Mouse (Mus musculus) CH12.LX (cell line): ENCODE measurements around the gene 9130019O22Rik. TPM values are rescaled to one million over a fixed set of nuclear protein-coding genes. Genes with fewer than 3 reads are reported as not detected.
A peak's percentile ranks its signal among the peaks of the same experiment; 100 is the strongest.

Experiments used
- DNase-seq: peaks from one replicate; pipeline ENCODE4 v3.0.0-alpha.2; 2013; ENCODE audit errors: extremely low read depth
- H3K27ac ChIP-seq: 2 replicates; pipeline ENCODE4 v1.5.1; 2012; ENCODE audit warnings: low read depth, mild to moderate bottlenecking, control low read depth, moderate library complexity; ENCODE audit not compliant: insufficient read depth
- H3K27me3 ChIP-seq: replicated peaks from 2 replicates; pipeline ENCODE3; 2012; ENCODE audit warnings: inconsistent platforms
- H3K36me3 ChIP-seq, 2 experiments: replicated peaks in 1 of 2; 2 replicates each; pipeline versions ENCODE3 to v1.6.1; 2012; ENCODE audit warnings: inconsistent platforms in 1 of 2, low read length in 1 of 2, mild to moderate bottlenecking in 1 of 2, mixed read lengths in 1 of 2, moderate library complexity in 1 of 2; ENCODE audit not compliant: control insufficient read depth in 1 of 2, insufficient read depth in 1 of 2
- H3K4me1 ChIP-seq, 2 experiments: 2 replicates each; pipeline ENCODE4 v1.6.1; 2012; ENCODE audit warnings: inconsistent platforms in 1 of 2, moderate library complexity in 1 of 2; ENCODE audit not compliant: insufficient read depth in 2 of 2, control insufficient read depth in 1 of 2
- H3K4me2 ChIP-seq: 2 replicates; pipeline ENCODE4 v1.6.1; 2012; ENCODE audit warnings: low read depth, mild to moderate bottlenecking, control low read depth; ENCODE audit not compliant: poor library complexity, insufficient read depth, severe bottlenecking
- H3K4me3 ChIP-seq, 3 experiments: fragments of 150-350 bp in 1 of 3; sonication (generic) in 1 of 3; replicated peaks in 1 of 3; 2 replicates each; pipeline versions ENCODE3 to v1.5.1; 2011 to 2012; ENCODE audit warnings: low read depth in 2 of 3, low read length in 2 of 3, mild to moderate bottlenecking in 2 of 3, moderate library complexity in 2 of 3, control low read depth in 1 of 3, improper control_type of control experiment in 1 of 3, inconsistent platforms in 1 of 3, mixed read lengths in 1 of 3; ENCODE audit not compliant: poor library complexity in 1 of 3
- H3K79me2 ChIP-seq: replicated peaks from 2 replicates; pipeline ENCODE4 v1.6.1; 2012; ENCODE audit warnings: mild to moderate bottlenecking, moderate library complexity; ENCODE audit not compliant: control insufficient read depth, poor library complexity, insufficient read depth, severe bottlenecking; ENCODE audit errors: extremely low read depth
- H3K9ac ChIP-seq: 2 replicates; pipeline ENCODE4 v1.6.1; 2012; ENCODE audit warnings: low read depth, mild to moderate bottlenecking, control low read depth, moderate library complexity; ENCODE audit not compliant: insufficient read depth
- H3K9me3 ChIP-seq: replicated peaks from 2 replicates; pipeline ENCODE3; 2012; ENCODE audit warnings: low read length, inconsistent platforms, mixed read lengths
- CHD1 ChIP-seq: IDR thresholded peaks from 2 replicates; pipeline ENCODE4 v1.6.1; 2012; ENCODE audit warnings: low read depth, low read length, improper control_type of control experiment, inconsistent platforms
- CHD2 ChIP-seq: IDR thresholded peaks from 2 replicates; pipeline ENCODE4 v1.6.1; 2011; ENCODE audit warnings: low read length, improper control_type of control experiment
- CTCF ChIP-seq, 2 experiments: IDR thresholded peaks in 1 of 2; conservative IDR thresholded peaks in 1 of 2; 2 replicates each; pipeline ENCODE4 v1.5.1; 2011 to 2012; ENCODE audit warnings: low read depth in 2 of 2, low read length in 2 of 2, improper control_type of control experiment in 1 of 2, inconsistent platforms in 1 of 2, mild to moderate bottlenecking in 1 of 2, moderate library complexity in 1 of 2
- E2F4 ChIP-seq: IDR thresholded peaks from 2 replicates; pipeline ENCODE4 v1.6.1; 2011; ENCODE audit warnings: low read depth, low read length, improper control_type of control experiment; ENCODE audit not compliant: insufficient replicate concordance
- ELF1 ChIP-seq: IDR thresholded peaks from 2 replicates; pipeline ENCODE4 v1.6.1; 2014; ENCODE audit warnings: low read depth, mild to moderate bottlenecking, inconsistent platforms, low read length, improper control_type of control experiment
- EP300 ChIP-seq: IDR thresholded peaks from 2 replicates; pipeline ENCODE4 v1.6.1; 2011; ENCODE audit warnings: low read length, improper control_type of control experiment
- GABPA ChIP-seq: IDR thresholded peaks from 2 replicates; pipeline ENCODE4 v1.6.1; 2012; ENCODE audit warnings: low read depth, low read length, improper control_type of control experiment, inconsistent platforms; ENCODE audit not compliant: insufficient replicate concordance
- JUN ChIP-seq: IDR thresholded peaks from 2 replicates; pipeline ENCODE4 v1.6.1; 2011; ENCODE audit warnings: low read depth, mild to moderate bottlenecking, low read length, improper control_type of control experiment, moderate library complexity; ENCODE audit not compliant: insufficient read depth
- JUND ChIP-seq: conservative IDR thresholded peaks from 2 replicates; pipeline ENCODE4 v1.6.1; 2011; ENCODE audit warnings: low read depth, low read length, improper control_type of control experiment
- MAFK ChIP-seq: IDR thresholded peaks from 2 replicates; pipeline ENCODE4 v1.6.1; 2011; ENCODE audit warnings: low read length, improper control_type of control experiment; ENCODE audit not compliant: insufficient replicate concordance
- MAZ ChIP-seq: IDR thresholded peaks from 2 replicates; pipeline ENCODE4 v1.6.1; 2012; ENCODE audit warnings: low read depth, mild to moderate bottlenecking, inconsistent platforms, low read length, improper control_type of control experiment, moderate library complexity
- MEF2A ChIP-seq: IDR thresholded peaks from 2 replicates; pipeline ENCODE4 v1.6.1; 2014; ENCODE audit warnings: low read depth, mild to moderate bottlenecking, inconsistent platforms, low read length, improper control_type of control experiment, borderline replicate concordance
- MXI1 ChIP-seq: IDR thresholded peaks from 2 replicates; pipeline ENCODE4 v1.6.1; 2011; ENCODE audit warnings: mild to moderate bottlenecking, low read depth, low read length, improper control_type of control experiment
- MYC ChIP-seq: IDR thresholded peaks from 2 replicates; pipeline ENCODE4 v1.6.1; 2011; ENCODE audit warnings: low read depth, mild to moderate bottlenecking, improper control_type of control experiment, low read length
- PAX5 ChIP-seq: IDR thresholded peaks from 2 replicates; pipeline ENCODE4 v1.6.1; 2012; ENCODE audit warnings: low read length, inconsistent platforms, mixed read lengths
- POLR2A ChIP-seq: IDR thresholded peaks from 2 replicates; pipeline ENCODE4 v1.6.1; 2011; ENCODE audit warnings: low read depth, mild to moderate bottlenecking, improper control_type of control experiment, low read length
- POLR2AphosphoS2 ChIP-seq: IDR thresholded peaks from 2 replicates; pipeline ENCODE4 v1.6.1; 2011; ENCODE audit warnings: low read depth, low read length, improper control_type of control experiment
- RAD21 ChIP-seq: IDR thresholded peaks from 2 replicates; pipeline ENCODE4 v1.6.1; 2011; ENCODE audit warnings: low read depth, mild to moderate bottlenecking, low read length, improper control_type of control experiment, moderate library complexity
- RCOR1 ChIP-seq: conservative IDR thresholded peaks from 2 replicates; pipeline ENCODE4 v1.6.1; 2012; ENCODE audit warnings: low read depth, mild to moderate bottlenecking, inconsistent platforms, low read length, improper control_type of control experiment
- SMC3 ChIP-seq: IDR thresholded peaks from 2 replicates; pipeline ENCODE4 v1.6.1; 2011; ENCODE audit warnings: low read depth, low read length, improper control_type of control experiment
- ZC3H11A ChIP-seq: IDR thresholded peaks from 2 replicates; pipeline ENCODE4 v1.6.1; 2012; ENCODE audit warnings: low read depth, mild to moderate bottlenecking, inconsistent platforms, low read length, improper control_type of control experiment
- ZMIZ1 ChIP-seq: IDR thresholded peaks from 2 replicates; pipeline ENCODE4 v1.6.1; 2012; ENCODE audit warnings: low read depth, mild to moderate bottlenecking, inconsistent platforms, low read length, improper control_type of control experiment
- ZNF384 ChIP-seq: IDR thresholded peaks from 2 replicates; pipeline ENCODE4 v1.6.1; 2012; ENCODE audit warnings: low read depth, low read length, improper control_type of control experiment, inconsistent platforms
- dilution Hi-C: fragments of 300-500 bp; cut with MboI; formaldehyde crosslinking; loops from 2 replicates; pipeline ENCODE4 v1.14.3; 2020; ENCODE audit warnings: low sequenced_read_pairs; ENCODE audit not compliant: extremely low pct_unique_long_range_greater_than_20kb, extremely low pct_ligation_motif_present
- in situ Hi-C: fragments of 300-500 bp; cut with MboI; formaldehyde crosslinking; loops from 3 replicates; pipeline ENCODE4 v1.14.3; 2019; ENCODE audit warnings: low sequenced_read_pairs, low pct_ligation_motif_present, low pct_unique_long_range_greater_than_20kb, mixed read lengths
- polyA plus RNA-seq: library from polyadenylated mRNA; unstranded; fragments of >175 nt; gene quantifications from 2 replicates; pipeline ENCODE4 v1.2.1, GENCODE M21; 2012; ENCODE audit warnings: low read depth; ENCODE audit not compliant: insufficient read length
- total RNA-seq, 2 experiments: library from RNA; depleted of rRNA; stranded (reverse); fragments of 300-350 nt in 1 of 2; fragments of >200 nt in 1 of 2; gene quantifications; 2 replicates each; pipeline ENCODE4 v1.2.3; 2012 to 2014

The 9130019O22Rik gene
- total and polyA plus RNA-seq, 3 experiments: 3.3 to 4.2 (median 4.0) TPM

DNA sequence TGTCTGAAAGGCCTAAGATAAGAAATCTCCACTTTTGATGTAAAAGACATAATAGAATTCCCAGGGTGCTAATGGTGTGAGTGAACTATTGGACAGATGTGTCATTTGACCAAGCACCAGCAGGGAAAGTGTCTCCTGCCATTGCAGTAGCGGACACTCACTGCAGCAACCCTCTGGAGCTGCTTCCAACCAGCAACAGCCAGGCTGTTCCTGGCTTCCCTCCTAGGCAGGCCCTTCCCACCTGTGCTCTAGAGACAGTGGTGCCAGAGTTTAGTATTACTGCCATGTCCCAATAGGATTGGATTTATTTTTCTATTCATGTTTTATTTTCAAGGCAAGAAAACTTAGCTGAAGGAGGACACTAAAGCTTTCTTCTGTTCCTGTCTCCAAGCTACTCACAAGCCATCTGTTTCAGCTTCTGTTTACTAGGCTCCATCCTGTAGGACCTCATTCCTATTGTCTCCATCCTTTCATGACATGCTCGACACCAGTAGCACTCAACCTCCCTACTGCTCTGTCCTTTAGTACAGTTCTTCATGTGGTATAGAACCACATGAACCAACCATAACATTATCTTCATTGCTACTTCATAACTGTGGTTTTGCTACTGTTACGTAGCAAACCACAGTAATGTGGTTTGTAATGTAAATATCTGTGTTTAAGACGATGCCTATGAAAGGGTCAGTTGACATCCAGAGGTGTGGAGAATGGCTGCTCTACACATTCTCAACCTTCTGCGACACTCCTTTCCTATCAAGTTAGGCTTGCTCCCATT, 35.5 kb downstream of the 9130019O22Rik start:
- H3K4me3 ChIP-seq: no peak overlapping the region
- no peaks in the 10 kb centered on the region for H3K79me2 ChIP-seq
- H3K27ac ChIP-seq: no peak overlapping the region
- DNase-seq: no peak
- H3K4me2 ChIP-seq: no peak overlapping the region
- peaks cover 5% of the 10 kb centered on the region for H3K9me3 ChIP-seq
- no peak overlapping the region for H3K9ac ChIP-seq
- H3K4me1 ChIP-seq: peaks cover 0 to 5% of the 10 kb centered on the region in 2 experiments; a peak in 2 of 4 replicates
- peaks cover 13% of the 10 kb centered on the region for H3K27me3 ChIP-seq
- dilution Hi-C loops: no loop called here
- TF ChIP-seq MAFK: no peak
- TF ChIP-seq EP300: no peak
- TF ChIP-seq POLR2A: no peak
- no peak for TF ChIP-seq MYC
- TF ChIP-seq PAX5: no peak
- no peak for TF ChIP-seq RCOR1
- TF ChIP-seq ELF1: no peak
- no peak for TF ChIP-seq CTCF (conservative IDR thresholded peaks at IDR 0.05 in 1 of 2, IDR thresholded peaks at IDR 0.05 in 1 of 2; ENCODE audit: low read depth in 2 of 2, low read length in 2 of 2)
- no peak for TF ChIP-seq MAZ
- TF ChIP-seq CHD2: no peak
- TF ChIP-seq ZMIZ1: no peak
- no peak for TF ChIP-seq GABPA
- TF ChIP-seq E2F4: no peak
- TF ChIP-seq JUND: no peak
- no peak for TF ChIP-seq SMC3
- TF ChIP-seq ZNF384: no peak
- TF ChIP-seq MXI1: no peak
- TF ChIP-seq POLR2AphosphoS2: no peak
- no peak for TF ChIP-seq JUN
- TF ChIP-seq, all 38 proteins: peak for 0
- no peaks in the 10 kb centered on the region for H3K36me3 ChIP-seq
- in situ Hi-C loops: loop anchor here (25.0 kb wide), 1 partner anchor 411 kb away; the partner anchor contains the start of gene Orai3

DNA sequence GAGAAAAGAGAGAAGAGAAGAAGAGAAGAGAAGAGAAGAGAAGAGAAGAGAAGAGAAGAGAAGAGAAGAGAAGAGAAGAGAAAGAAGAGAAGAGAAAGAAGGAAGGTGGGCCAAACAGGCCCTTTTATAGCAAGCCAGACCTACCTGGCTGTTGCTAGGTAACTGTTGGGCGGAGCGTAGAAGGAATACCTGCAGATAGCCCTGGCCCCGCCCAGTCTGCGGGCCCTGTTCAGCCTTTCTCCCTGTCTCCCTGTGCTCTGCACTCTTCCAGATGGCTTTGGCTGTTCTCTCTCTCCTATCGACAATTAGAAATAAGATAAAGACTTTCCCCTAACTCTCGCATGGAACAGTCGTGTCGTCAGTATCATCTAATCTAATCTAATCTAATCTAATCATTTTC, 40.3 kb downstream of the 9130019O22Rik start:
- Histone ChIP-seq H3K27ac (no peak overlapping the region), H3K4me1 (peaks cover 0 to 11% of the 10 kb centered on the region in 2 experiments; a peak in 2 of 4 replicates), H3K9me3 (no peaks in the 10 kb centered on the region), H3K79me2 (no peaks in the 10 kb centered on the region), H3K4me3 (no peak overlapping the region), H3K4me2 (peak overlapping the region; percentile 89; the same call in 1 of the 2 replicates), H3K36me3 (peaks cover 10 to 20% of the 10 kb centered on the region in 2 experiments), H3K27me3 (peaks cover 12% of the 10 kb centered on the region), H3K9ac (peak overlapping the region; percentile 66)
- no peak for DNase-seq
- in situ Hi-C loops (no loop called here), dilution Hi-C loops (no loop called here)
- no peak for TF ChIP-seq CHD2
- TF ChIP-seq MAZ: no peak
- no peak for TF ChIP-seq ZC3H11A
- no peak for TF ChIP-seq CHD1
- no peak for TF ChIP-seq ZMIZ1
- no peak for TF ChIP-seq RAD21
- no peak for TF ChIP-seq MEF2A
- no peak for TF ChIP-seq POLR2A
- TF ChIP-seq E2F4: no peak
- TF ChIP-seq SMC3: no peak
- no peak for TF ChIP-seq CTCF (conservative IDR thresholded peaks at IDR 0.05 in 1 of 2, IDR thresholded peaks at IDR 0.05 in 1 of 2; ENCODE audit: low read depth in 2 of 2, low read length in 2 of 2)
- TF ChIP-seq RCOR1: no peak
- TF ChIP-seq, all 38 proteins: peak for 0
